Mouse (Mus musculus): ENCODE data around the gene Abca17. TPM values are rescaled to one million over a fixed set of nuclear protein-coding genes. Genes with fewer than 3 reads are reported as not detected.
A peak's percentile ranks its signal among the peaks of the same experiment; 100 is the strongest.

The Abca17 gene
- polyA plus RNA-seq, 1 experiment from 2014 or later: not detected

GRCm38 (mm10) chr17:24226721-24227120 is 124.1 kb downstream of the Abca17 start:
- Histone ChIP-seq H3K27me3 (replicated peaks) (no peaks in the 10 kb centered on the region), H3K4me1 (replicated peaks) (no peaks in the 10 kb centered on the region), H3K27ac (no peak overlapping the region), H3K9me3 (no peaks in the 10 kb centered on the region), H3K36me3 (peaks cover 51% of the 10 kb centered on the region), H3K9ac (no peak overlapping the region), H3K4me3 (replicated peaks) (no peak overlapping the region), H3K4me2 (replicated peaks) (no peak overlapping the region)
- WGBS: 90% methylated on average over 8 of the region's 8 CpGs
- no peak for ATAC-seq

- Histone ChIP-seq H3K4me1 (replicated peaks) (peaks cover 5% of the 10 kb centered on the region; the same call in 1 of the 2 replicates), H3K9ac (no peak overlapping the region), H3K36me3 (peaks cover 45% of the 10 kb centered on the region), H3K4me3 (replicated peaks) (no peak overlapping the region), H3K27me3 (replicated peaks) (no peaks in the 10 kb centered on the region), H3K9me3 (no peaks in the 10 kb centered on the region), H3K27ac (no peak overlapping the region), H3K4me2 (replicated peaks) (no peak overlapping the region)
- WGBS: 94% methylated on average over 5 of the region's 5 CpGs
- peak; percentile 15; the same call in 1 of the 2 replicates for ATAC-seq
Measured at GRCm38 (mm10) chr17:24225851-24226250, 125.0 kb downstream of the Abca17 start.

GRCm38 (mm10) chr17:24224741-24225140 is 126.1 kb downstream of the Abca17 start:
- Histone ChIP-seq H3K36me3 (peaks cover 39% of the 10 kb centered on the region), H3K27ac (no peak overlapping the region), H3K9ac (no peak overlapping the region), H3K9me3 (no peaks in the 10 kb centered on the region), H3K27me3 (replicated peaks) (no peaks in the 10 kb centered on the region), H3K4me3 (replicated peaks) (no peak overlapping the region), H3K4me1 (replicated peaks) (peaks cover 11% of the 10 kb centered on the region), H3K4me2 (replicated peaks) (no peak overlapping the region)
- no peak for ATAC-seq
- 89% methylated on average over 10 of the region's 10 CpGs for WGBS

GRCm38 (mm10) chr17:24223513-24223912 is 127.4 kb downstream of the Abca17 start:
- no peak for ATAC-seq
- Histone ChIP-seq H3K36me3 (peaks cover 39% of the 10 kb centered on the region), H3K27ac (no peak overlapping the region), H3K27me3 (replicated peaks) (no peaks in the 10 kb centered on the region), H3K9ac (no peak overlapping the region), H3K9me3 (no peaks in the 10 kb centered on the region), H3K4me3 (replicated peaks) (no peak overlapping the region), H3K4me1 (replicated peaks) (peaks cover 16% of the 10 kb centered on the region), H3K4me2 (replicated peaks) (no peak overlapping the region)
- WGBS: 82% methylated on average over 5 of the region's 5 CpGs

GRCm38 (mm10) chr17:24222653-24223052 is 128.2 kb downstream of the Abca17 start:
- H3K9ac ChIP-seq: no peak overlapping the region
- no peaks in the 10 kb centered on the region for H3K9me3 ChIP-seq
- H3K4me3 ChIP-seq (replicated peaks): no peak overlapping the region
- no peak for ATAC-seq
- no peaks in the 10 kb centered on the region for H3K27me3 ChIP-seq (replicated peaks)
- WGBS: 70% methylated on average over 6 of the region's 6 CpGs
- no peak overlapping the region for H3K4me2 ChIP-seq (replicated peaks)
- peaks cover 16% of the 10 kb centered on the region for H3K4me1 ChIP-seq (replicated peaks)
- no peak overlapping the region for H3K27ac ChIP-seq
- H3K36me3 ChIP-seq: peaks cover 35% of the 10 kb centered on the region

GRCm38 (mm10) chr17:24220435-24221411 is 130.1 kb downstream of the Abca17 start, which contains the start of gene Tedc2:
Tedc2 (minus strand) TSS chr17:24220851.
- Histone ChIP-seq H3K9ac (peak within 1 kb of the TSS; percentile 57), H3K27ac (peak within 1 kb of the TSS; percentile 57; the same call in 1 of the 2 replicates), H3K27me3 (replicated peaks) (no peaks in the 10 kb centered on the region), H3K36me3 (peaks cover 32% of the 10 kb centered on the region), H3K4me3 (replicated peaks) (peak within 1 kb of the TSS; percentile 57), H3K9me3 (no peaks in the 10 kb centered on the region), H3K4me2 (replicated peaks) (peak within 1 kb of the TSS; percentile 81), H3K4me1 (replicated peaks) (peaks cover 16% of the 10 kb centered on the region)
- ATAC-seq: peak; percentile 96
- WGBS: 4% methylated on average over 41 of the region's 41 CpGs

GRCm38 (mm10) chr17:24216836-24217235 is 134.0 kb downstream of the Abca17 start:
- H3K9ac ChIP-seq: no peak overlapping the region
- no peak overlapping the region for H3K4me3 ChIP-seq (replicated peaks)
- peaks cover 16% of the 10 kb centered on the region for H3K36me3 ChIP-seq
- H3K4me2 ChIP-seq (replicated peaks): no peak overlapping the region
- peaks cover 28% of the 10 kb centered on the region for H3K4me1 ChIP-seq (replicated peaks)
- 74% methylated on average over 4 of the region's 4 CpGs for WGBS
- no peaks in the 10 kb centered on the region for H3K27me3 ChIP-seq (replicated peaks)
- H3K27ac ChIP-seq: no peak overlapping the region
- no peaks in the 10 kb centered on the region for H3K9me3 ChIP-seq
- no peak for ATAC-seq

Other genes with a start within 250 kb of the Abca17 start
- 35.8 and 36.0 TPM in 2 replicates for gene Pdpk1, start 200.1 kb downstream of the Abca17 start, polyA plus RNA-seq (2015; fragmentation: Nextera tagmentation; extraction: Ambion mirVana)
- 34.3 and 43.5 TPM in 2 replicates for gene Amdhd2, start 187.3 kb downstream of the Abca17 start, polyA plus RNA-seq (2015; fragmentation: Nextera tagmentation; extraction: Ambion mirVana)
- gene Atp6v0c, start 181.4 kb downstream of the Abca17 start, polyA plus RNA-seq (2015; fragmentation: Nextera tagmentation; extraction: Ambion mirVana): 572 and 634 TPM in 2 replicates
- gene Tbc1d24, start 145.5 kb downstream of the Abca17 start, polyA plus RNA-seq (2015; fragmentation: Nextera tagmentation; extraction: Ambion mirVana): 4.7 and 5.9 TPM in 2 replicates
- 5.9 and 6.2 TPM in 2 replicates for gene Ntn3, start 141.5 kb downstream of the Abca17 start, polyA plus RNA-seq (2015; fragmentation: Nextera tagmentation; extraction: Ambion mirVana)
- 9.9 and 10.1 TPM in 2 replicates for gene Tedc2, start 130.2 kb downstream of the Abca17 start, polyA plus RNA-seq (2015; fragmentation: Nextera tagmentation; extraction: Ambion mirVana)
- 50.1 and 51.9 TPM in 2 replicates for gene Ccnf, start 99.6 kb downstream of the Abca17 start, polyA plus RNA-seq (2015; fragmentation: Nextera tagmentation; extraction: Ambion mirVana)
- gene Abca3, start 882 bp upstream of the Abca17 start, polyA plus RNA-seq (2015; fragmentation: Nextera tagmentation; extraction: Ambion mirVana): 10.1 and 11.1 TPM in 2 replicates
- 250 and 257 TPM in 2 replicates for gene Rnps1, start 63.5 kb upstream of the Abca17 start, polyA plus RNA-seq (2015; fragmentation: Nextera tagmentation; extraction: Ambion mirVana)
- 122 and 137 TPM in 2 replicates for gene Eci1, start 75.6 kb upstream of the Abca17 start, polyA plus RNA-seq (2015; fragmentation: Nextera tagmentation; extraction: Ambion mirVana)
- gene Dnase1l2, start 92.0 kb upstream of the Abca17 start, polyA plus RNA-seq (2015; fragmentation: Nextera tagmentation; extraction: Ambion mirVana): 1.4 and 2.1 TPM in 2 replicates
- gene E4f1, start 119.2 kb upstream of the Abca17 start, polyA plus RNA-seq (2015; fragmentation: Nextera tagmentation; extraction: Ambion mirVana): 23.0 and 29.3 TPM in 2 replicates
- gene Pgp, start 119.3 kb upstream of the Abca17 start, polyA plus RNA-seq (2015; fragmentation: Nextera tagmentation; extraction: Ambion mirVana): 79.9 and 80.6 TPM in 2 replicates
- 0.40 and 0.68 TPM in 2 replicates for gene Bricd5, start 122.8 kb upstream of the Abca17 start, polyA plus RNA-seq (2015; fragmentation: Nextera tagmentation; extraction: Ambion mirVana)
- gene Mlst8, start 128.0 kb upstream of the Abca17 start, polyA plus RNA-seq (2015; fragmentation: Nextera tagmentation; extraction: Ambion mirVana): 25.2 and 27.3 TPM in 2 replicates
- 1.5 and 1.8 TPM in 2 replicates for gene Caskin1, start 137.5 kb upstream of the Abca17 start, polyA plus RNA-seq (2015; fragmentation: Nextera tagmentation; extraction: Ambion mirVana)
- 81.6 and 89.3 TPM in 2 replicates for gene Traf7, start 176.9 kb upstream of the Abca17 start, polyA plus RNA-seq (2015; fragmentation: Nextera tagmentation; extraction: Ambion mirVana)
- gene Rab26, start 183.1 kb upstream of the Abca17 start, polyA plus RNA-seq (2015; fragmentation: Nextera tagmentation; extraction: Ambion mirVana): 5.2 and 8.7 TPM in 2 replicates
- 16.9 and 17.4 TPM in 2 replicates for gene Pkd1, start 198.8 kb upstream of the Abca17 start, polyA plus RNA-seq (2015; fragmentation: Nextera tagmentation; extraction: Ambion mirVana)

Data from intestine, embryonic 15.5 days (tissue).